Mouse (Mus musculus) limb, embryonic 13.5 days (tissue): Measurements from ENCODE around the gene Elmo2. TPM values are rescaled to one million over a fixed set of nuclear protein-coding genes. Genes with fewer than 3 reads are reported as not detected.

Experiments
- ATAC-seq: fragments of 200-750 bp; cut with Nextera tagmentation; 2 replicates; pipeline ENCODE4 v1.8.0; 2017; ENCODE audit warnings: low read depth, moderate number of reproducible peaks, moderate TSS enrichment; ENCODE audit not compliant: low FRiP score
- H3K27ac ChIP-seq: fragments of 300-500 bp; sonication (generic); 2 replicates; pipeline ENCODE4 v1.5.1; 2015; ENCODE audit warnings: inconsistent platforms, mild to moderate bottlenecking, moderate library complexity
- H3K27me3 ChIP-seq: fragments of 300-500 bp; sonication (generic); 2 replicates; pipeline ENCODE4 v1.6.1; 2015; ENCODE audit warnings: mild to moderate bottlenecking, inconsistent platforms
- H3K36me3 ChIP-seq: fragments of 300-500 bp; sonication (generic); 2 replicates; pipeline ENCODE4 v1.6.1; 2015; ENCODE audit warnings: inconsistent platforms, mild to moderate bottlenecking, moderate library complexity
- H3K4me1 ChIP-seq: fragments of 300-500 bp; sonication (generic); 2 replicates; pipeline ENCODE4 v1.6.1; 2015; ENCODE audit warnings: inconsistent platforms
- H3K4me2 ChIP-seq: fragments of 300-500 bp; sonication (generic); replicated peaks from 2 replicates; pipeline ENCODE4 v1.6.1; 2015; ENCODE audit warnings: inconsistent platforms, mild to moderate bottlenecking, moderate library complexity
- H3K4me3 ChIP-seq: fragments of 300-500 bp; sonication (generic); 2 replicates; pipeline ENCODE4 v1.5.1; 2015; ENCODE audit warnings: moderate library complexity, mild to moderate bottlenecking, inconsistent platforms
- H3K9ac ChIP-seq: fragments of 300-500 bp; sonication (generic); 2 replicates; pipeline ENCODE4 v1.6.1; 2015; ENCODE audit warnings: mild to moderate bottlenecking, inconsistent platforms
- H3K9me3 ChIP-seq: fragments of 300-500 bp; sonication (generic); 2 replicates; pipeline ENCODE4 v1.6.1; 2016; ENCODE audit warnings: inconsistent platforms
- WGBS: fragments of 180-500 bp; shearing (Covaris S2); methylation state at CpG from one replicate; pipeline ENCODE4 v1.1.7; 2015; 5-methylcytosine and 5-hydroxymethylcytosine counted together
- polyA plus RNA-seq: library from polyadenylated mRNA; unstranded; fragments of >200 nt; fragmentation: Nextera tagmentation; extraction: Ambion mirVana; gene quantifications from 2 replicates; pipeline ENCODE4 v1.2.1, GENCODE M21; 2015

Elmo2 gene
- polyA plus RNA-seq, 1 experiment from 2014 or later, result 86.4 TPM

GRCm38 (mm10) chr2:165270858-165271257 lies 55.4 kb downstream of the Elmo2 start:
- no peak overlapping the region for H3K9ac ChIP-seq

GRCm38 (mm10) chr2:165266739-165267138 lies 59.5 kb downstream of the Elmo2 start:
- Histone ChIP-seq H3K4me3 (no peak overlapping the region), H3K9me3 (no peaks in the 10 kb centered on the region), H3K9ac (no peak overlapping the region), H3K4me2 (no peak overlapping the region), H3K36me3 (no peaks in the 10 kb centered on the region), H3K27ac (no peak overlapping the region), H3K27me3 (peaks cover 54% of the 10 kb centered on the region), H3K4me1 (0 out of 2 replicates have a peak, but pooled peaks cover 9% of the 10 kb centered on the region)
- WGBS, result 23% methylated on average over 12 of the region's 12 CpGs
- no peak for ATAC-seq

More at GRCm38 (mm10) chr2:165270858-165271257, 55.4 kb downstream of the Elmo2 start:
- Histone ChIP-seq H3K4me2 (no peak overlapping the region), H3K4me1 (peaks cover 22% of the 10 kb centered on the region), H3K36me3 (no peaks in the 10 kb centered on the region), H3K27me3 (peaks cover 40% of the 10 kb centered on the region), H3K27ac (no peak overlapping the region), H3K4me3 (no peak overlapping the region), H3K9me3 (no peaks in the 10 kb centered on the region)
- no peak for ATAC-seq
- 41% methylated on average over 7 of the region's 7 CpGs for WGBS

- no peak for ATAC-seq
- H3K9me3 ChIP-seq, result no peaks in the 10 kb centered on the region
- H3K4me3 ChIP-seq, result no peak overlapping the region
- peaks cover 69% of the 10 kb centered on the region for H3K27me3 ChIP-seq
- H3K36me3 ChIP-seq, result no peaks in the 10 kb centered on the region
- no peak overlapping the region for H3K27ac ChIP-seq
- 68% methylated on average over 7 of the region's 7 CpGs for WGBS
- H3K4me1 ChIP-seq, result no peaks in the 10 kb centered on the region
- H3K4me2 ChIP-seq, result no peak overlapping the region
- no peak overlapping the region for H3K9ac ChIP-seq
These were observed 62.4 kb downstream of the Elmo2 start for GRCm38 (mm10) chr2:165263861-165264260.

- no peak overlapping the region for H3K27ac ChIP-seq
- H3K27me3 ChIP-seq, result peaks cover 72% of the 10 kb centered on the region
- 52% methylated on average over 18 of the region's 18 CpGs for WGBS
- no peaks in the 10 kb centered on the region for H3K9me3 ChIP-seq
- no peak overlapping the region for H3K4me3 ChIP-seq
- H3K9ac ChIP-seq, result no peak overlapping the region
- ATAC-seq, result no peak
- no peak overlapping the region for H3K4me2 ChIP-seq
- no peaks in the 10 kb centered on the region for H3K4me1 ChIP-seq
- no peaks in the 10 kb centered on the region for H3K36me3 ChIP-seq
These were observed 63.8 kb downstream of the Elmo2 start for GRCm38 (mm10) chr2:165262274-165262990.

GRCm38 (mm10) chr2:165259859-165260258 lies 66.4 kb downstream of the Elmo2 start:
- H3K4me1 ChIP-seq, result no peaks in the 10 kb centered on the region
- no peak for ATAC-seq
- no peaks in the 10 kb centered on the region for H3K9me3 ChIP-seq
- H3K36me3 ChIP-seq, result no peaks in the 10 kb centered on the region
- H3K9ac ChIP-seq, result no peak overlapping the region
- peaks cover 78% of the 10 kb centered on the region for H3K27me3 ChIP-seq
- no peak overlapping the region for H3K27ac ChIP-seq
- H3K4me3 ChIP-seq, result no peak overlapping the region
- 73% methylated on average over 8 of the region's 8 CpGs for WGBS
- no peak overlapping the region for H3K4me2 ChIP-seq

- no peak for ATAC-seq
- Histone ChIP-seq H3K4me2 (no peak overlapping the region), H3K9me3 (no peaks in the 10 kb centered on the region), H3K27me3 (peaks cover 84% of the 10 kb centered on the region), H3K4me1 (no peaks in the 10 kb centered on the region), H3K27ac (no peak overlapping the region), H3K36me3 (no peaks in the 10 kb centered on the region), H3K4me3 (no peak overlapping the region), H3K9ac (no peak overlapping the region)
- 81% methylated on average over 6 of the region's 6 CpGs for WGBS
These were observed 68.0 kb downstream of the Elmo2 start for GRCm38 (mm10) chr2:165258321-165258720.

- 59% methylated on average over 11 of the region's 11 CpGs for WGBS
- H3K27ac ChIP-seq, result no peak overlapping the region
- peaks cover 89% of the 10 kb centered on the region for H3K27me3 ChIP-seq
- no peak overlapping the region for H3K4me3 ChIP-seq
- no peaks in the 10 kb centered on the region for H3K4me1 ChIP-seq
- no peak overlapping the region for H3K4me2 ChIP-seq
- no peak for ATAC-seq
- H3K9me3 ChIP-seq, result no peaks in the 10 kb centered on the region
- H3K9ac ChIP-seq, result no peak overlapping the region
- no peaks in the 10 kb centered on the region for H3K36me3 ChIP-seq
These were observed 69.0 kb downstream of the Elmo2 start for GRCm38 (mm10) chr2:165257151-165257834.

GRCm38 (mm10) chr2:165256213-165256612 lies 70.1 kb downstream of the Elmo2 start:
- ATAC-seq, result no peak
- no peaks in the 10 kb centered on the region for H3K36me3 ChIP-seq
- WGBS, result 66% methylated on average over 10 of the region's 10 CpGs

GRCm38 (mm10) chr2:165253867-165254266 lies 72.4 kb downstream of the Elmo2 start:
- ATAC-seq, result no peak
- Histone ChIP-seq H3K9me3 (no peaks in the 10 kb centered on the region), H3K27me3 (peaks cover 82% of the 10 kb centered on the region), H3K27ac (no peak overlapping the region), H3K4me1 (no peaks in the 10 kb centered on the region), H3K9ac (no peak overlapping the region), H3K36me3 (no peaks in the 10 kb centered on the region), H3K4me2 (no peak overlapping the region), H3K4me3 (no peak overlapping the region)
- WGBS, result 6% methylated on average over 10 of the region's 10 CpGs

More at GRCm38 (mm10) chr2:165256213-165256612, 70.1 kb downstream of the Elmo2 start:
- Histone ChIP-seq H3K9me3 (no peaks in the 10 kb centered on the region), H3K27ac (no peak overlapping the region), H3K9ac (no peak overlapping the region), H3K4me1 (no peaks in the 10 kb centered on the region), H3K27me3 (peaks cover 88% of the 10 kb centered on the region), H3K4me2 (no peak overlapping the region), H3K4me3 (no peak overlapping the region)

GRCm38 (mm10) chr2:165253269-165253668 lies 73.0 kb downstream of the Elmo2 start:
- H3K27ac ChIP-seq, result no peak overlapping the region
- H3K4me1 ChIP-seq, result no peaks in the 10 kb centered on the region
- H3K27me3 ChIP-seq, result peaks cover 80% of the 10 kb centered on the region
- 72% methylated on average over 8 of the region's 8 CpGs for WGBS
- H3K36me3 ChIP-seq, result no peaks in the 10 kb centered on the region
- no peaks in the 10 kb centered on the region for H3K9me3 ChIP-seq
- no peak overlapping the region for H3K4me2 ChIP-seq
- no peak overlapping the region for H3K4me3 ChIP-seq
- H3K9ac ChIP-seq, result no peak overlapping the region
- no peak for ATAC-seq

- H3K27me3 ChIP-seq, result peaks cover 80% of the 10 kb centered on the region
- 54% methylated on average over 9 of the region's 9 CpGs for whole genome bisulfite sequencing
- no peak overlapping the region for H3K27ac ChIP-seq
- no peak overlapping the region for H3K4me2 ChIP-seq
- no peak overlapping the region for H3K4me3 ChIP-seq
- H3K9ac ChIP-seq, result no peak overlapping the region
- H3K4me1 ChIP-seq, result no peaks in the 10 kb centered on the region
- H3K9me3 ChIP-seq, result no peaks in the 10 kb centered on the region
- no peaks in the 10 kb centered on the region for H3K36me3 ChIP-seq
- no peak for ATAC-seq
These were observed 73.5 kb downstream of the Elmo2 start for GRCm38 (mm10) chr2:165252801-165253200.

- ATAC-seq, result no peak
- WGBS, result 80% methylated on average over 8 of the region's 8 CpGs
- H3K9ac ChIP-seq, result no peak overlapping the region
- H3K4me3 ChIP-seq, result no peak overlapping the region
- H3K4me1 ChIP-seq, result no peaks in the 10 kb centered on the region
- no peaks in the 10 kb centered on the region for H3K36me3 ChIP-seq
- no peak overlapping the region for H3K4me2 ChIP-seq
- peaks cover 81% of the 10 kb centered on the region for H3K27me3 ChIP-seq
- no peaks in the 10 kb centered on the region for H3K9me3 ChIP-seq
- no peak overlapping the region for H3K27ac ChIP-seq
These were observed 73.9 kb downstream of the Elmo2 start for GRCm38 (mm10) chr2:165252381-165252780.
